Mouse (Mus musculus): ENCODE measurements around the gene Jag1.

DNA sequence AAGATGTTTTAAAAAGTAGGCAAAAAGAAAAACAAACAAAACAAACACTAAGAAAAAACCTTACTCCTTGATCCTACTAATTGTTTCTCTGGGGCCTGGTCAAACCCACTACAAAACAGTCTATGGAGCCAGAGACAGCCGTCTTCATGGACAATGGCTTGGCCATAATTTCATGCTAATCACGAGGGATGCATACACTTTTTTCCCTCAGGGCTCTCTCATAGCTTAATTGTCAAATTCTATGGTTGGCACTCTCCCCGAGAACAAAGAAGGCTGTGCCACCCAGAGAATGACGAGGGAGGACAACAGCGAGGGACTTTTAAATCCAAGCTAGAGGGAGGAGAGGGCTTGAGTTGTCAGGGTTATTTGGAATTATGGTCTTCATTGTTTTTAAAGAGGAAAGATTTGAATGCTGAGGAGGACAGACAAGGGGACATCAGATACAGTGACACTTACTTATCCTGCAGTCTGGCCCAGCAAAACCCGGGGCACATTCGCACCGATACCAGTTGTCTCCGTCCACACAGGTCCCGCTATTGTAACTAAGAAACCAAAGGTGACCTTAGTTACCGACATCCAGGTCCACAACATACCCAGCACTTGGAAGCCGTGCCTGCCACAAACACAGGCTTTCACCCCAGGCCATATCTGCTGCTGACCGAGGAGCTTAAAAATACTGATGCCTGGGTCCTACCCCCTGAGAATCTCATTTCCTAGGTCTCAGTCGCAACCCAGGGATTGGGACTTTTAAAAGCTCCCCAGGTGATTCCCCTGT lies 29.6 kb downstream of the Jag1 start:
- no peak for TF ChIP-seq CTCF (IDR thresholded peaks at IDR 0.05; ENCODE audit: borderline replicate concordance, insufficient read depth, low read depth, low read length)
- no peak for TF ChIP-seq POLR2A (IDR thresholded peaks at IDR 0.05; ENCODE audit: borderline replicate concordance, insufficient read depth, low read length)

All from cerebellum, adult 2 months (tissue).